Mouse (Mus musculus): Measurements from ENCODE around the gene Rapgef6. TPM values are rescaled to one million over a fixed set of nuclear protein-coding genes. Genes with fewer than 3 reads are reported as not detected.

The Rapgef6 gene
- polyA plus RNA-seq, 1 experiment, result 36.7 TPM

- TF ChIP-seq POLR2A (IDR thresholded peaks at IDR 0.05; ENCODE audit: insufficient read depth, low read length) (no peak), EP300 (IDR thresholded peaks at IDR 0.05; ENCODE audit: insufficient read depth, low read depth, low read length) (no peak), CTCF (IDR thresholded peaks at IDR 0.05; ENCODE audit: low read depth, low read length) (no peak)
- H3K36me3 ChIP-seq (ENCODE audit: control insufficient read depth, insufficient read depth, low read length, poor library complexity, severe bottlenecking), result peaks cover 3% of the 10 kb centered on the region; the same call in 1 of the 2 replicates
- no peak overlapping the region for H3K9ac ChIP-seq (ENCODE audit: low read depth, poor library complexity, severe bottlenecking)
- peaks cover 1% of the 10 kb centered on the region for H3K4me1 ChIP-seq (ENCODE audit: control insufficient read depth, insufficient read depth, low read length)
- H3K27me3 ChIP-seq (ENCODE audit: control insufficient read depth, insufficient read depth, low read length, poor library complexity, severe bottlenecking), result no peaks in the 10 kb centered on the region
- no peak overlapping the region for H3K27ac ChIP-seq (ENCODE audit: insufficient read depth, low read length)
- no peak overlapping the region for H3K4me3 ChIP-seq (ENCODE audit: low read depth, low read length)
- no peaks in the 10 kb centered on the region for H3K9me3 ChIP-seq (replicated peaks; ENCODE audit: control insufficient read depth, insufficient read depth, low read length, poor library complexity, severe bottlenecking)
These were observed 19.8 kb downstream of the Rapgef6 start for GRCm38 (mm10) chr11:54542414-54542813.

- no peaks in the 10 kb centered on the region for H3K4me1 ChIP-seq (ENCODE audit: control insufficient read depth, insufficient read depth, low read length)
These were observed 32.3 kb downstream of the Rapgef6 start for GRCm38 (mm10) chr11:54554970-54555369.

GRCm38 (mm10) chr11:54562761-54563160 is 40.1 kb downstream of the Rapgef6 start:
- Histone ChIP-seq H3K27ac (ENCODE audit: insufficient read depth, low read length) (no peak overlapping the region), H3K4me3 (ENCODE audit: low read depth, low read length) (no peak overlapping the region), H3K4me1 (ENCODE audit: control insufficient read depth, insufficient read depth, low read length) (no peaks in the 10 kb centered on the region), H3K36me3 (ENCODE audit: control insufficient read depth, insufficient read depth, low read length, poor library complexity, severe bottlenecking) (no peaks in the 10 kb centered on the region), H3K9me3 (replicated peaks; ENCODE audit: control insufficient read depth, insufficient read depth, low read length, poor library complexity, severe bottlenecking) (no peaks in the 10 kb centered on the region), H3K9ac (ENCODE audit: low read depth, poor library complexity, severe bottlenecking) (no peak overlapping the region), H3K27me3 (ENCODE audit: control insufficient read depth, insufficient read depth, low read length, poor library complexity, severe bottlenecking) (no peaks in the 10 kb centered on the region)
- TF ChIP-seq EP300 (IDR thresholded peaks at IDR 0.05; ENCODE audit: insufficient read depth, low read depth, low read length) (no peak), CTCF (IDR thresholded peaks at IDR 0.05; ENCODE audit: low read depth, low read length) (no peak), POLR2A (IDR thresholded peaks at IDR 0.05; ENCODE audit: insufficient read depth, low read length) (no peak)

More at GRCm38 (mm10) chr11:54554970-54555369, 32.3 kb downstream of the Rapgef6 start:
- Histone ChIP-seq H3K36me3 (ENCODE audit: control insufficient read depth, insufficient read depth, low read length, poor library complexity, severe bottlenecking) (no peaks in the 10 kb centered on the region), H3K4me3 (ENCODE audit: low read depth, low read length) (no peak overlapping the region), H3K9me3 (replicated peaks; ENCODE audit: control insufficient read depth, insufficient read depth, low read length, poor library complexity, severe bottlenecking) (no peaks in the 10 kb centered on the region), H3K27ac (ENCODE audit: insufficient read depth, low read length) (no peak overlapping the region), H3K27me3 (ENCODE audit: control insufficient read depth, insufficient read depth, low read length, poor library complexity, severe bottlenecking) (no peaks in the 10 kb centered on the region), H3K9ac (ENCODE audit: low read depth, poor library complexity, severe bottlenecking) (no peak overlapping the region)
- TF ChIP-seq EP300 (IDR thresholded peaks at IDR 0.05; ENCODE audit: insufficient read depth, low read depth, low read length) (no peak), CTCF (IDR thresholded peaks at IDR 0.05; ENCODE audit: low read depth, low read length) (no peak), POLR2A (IDR thresholded peaks at IDR 0.05; ENCODE audit: insufficient read depth, low read length) (no peak)

- TF ChIP-seq EP300 (IDR thresholded peaks at IDR 0.05; ENCODE audit: insufficient read depth, low read depth, low read length), result no peak
- no peak for TF ChIP-seq CTCF (IDR thresholded peaks at IDR 0.05; ENCODE audit: low read depth, low read length)
- TF ChIP-seq POLR2A (IDR thresholded peaks at IDR 0.05; ENCODE audit: insufficient read depth, low read length), result no peak
- no peak overlapping the region for H3K4me3 ChIP-seq (ENCODE audit: low read depth, low read length)
- no peaks in the 10 kb centered on the region for H3K27me3 ChIP-seq (ENCODE audit: control insufficient read depth, insufficient read depth, low read length, poor library complexity, severe bottlenecking)
These were observed 45.3 kb downstream of the Rapgef6 start for GRCm38 (mm10) chr11:54567959-54568358.

GRCm38 (mm10) chr11:54574741-54575140 is 52.1 kb downstream of the Rapgef6 start:
- Histone ChIP-seq H3K27ac (ENCODE audit: insufficient read depth, low read length) (no peak overlapping the region), H3K9me3 (replicated peaks; ENCODE audit: control insufficient read depth, insufficient read depth, low read length, poor library complexity, severe bottlenecking) (peaks cover 17% of the 10 kb centered on the region), H3K9ac (ENCODE audit: low read depth, poor library complexity, severe bottlenecking) (no peak overlapping the region), H3K27me3 (ENCODE audit: control insufficient read depth, insufficient read depth, low read length, poor library complexity, severe bottlenecking) (no peaks in the 10 kb centered on the region), H3K4me3 (ENCODE audit: low read depth, low read length) (no peak overlapping the region), H3K4me1 (ENCODE audit: control insufficient read depth, insufficient read depth, low read length) (no peaks in the 10 kb centered on the region), H3K36me3 (ENCODE audit: control insufficient read depth, insufficient read depth, low read length, poor library complexity, severe bottlenecking) (no peaks in the 10 kb centered on the region; the same call in 1 of the 2 replicates)
- no peak for TF ChIP-seq EP300 (IDR thresholded peaks at IDR 0.05; ENCODE audit: insufficient read depth, low read depth, low read length)
- no peak for TF ChIP-seq CTCF (IDR thresholded peaks at IDR 0.05; ENCODE audit: low read depth, low read length)
- no peak for TF ChIP-seq POLR2A (IDR thresholded peaks at IDR 0.05; ENCODE audit: insufficient read depth, low read length)

More at GRCm38 (mm10) chr11:54567959-54568358, 45.3 kb downstream of the Rapgef6 start:
- H3K27ac ChIP-seq (ENCODE audit: insufficient read depth, low read length), result no peak overlapping the region
- no peaks in the 10 kb centered on the region; the same call in 1 of the 2 replicates for H3K36me3 ChIP-seq (ENCODE audit: control insufficient read depth, insufficient read depth, low read length, poor library complexity, severe bottlenecking)
- H3K9me3 ChIP-seq (replicated peaks; ENCODE audit: control insufficient read depth, insufficient read depth, low read length, poor library complexity, severe bottlenecking), result no peaks in the 10 kb centered on the region
- no peak overlapping the region for H3K9ac ChIP-seq (ENCODE audit: low read depth, poor library complexity, severe bottlenecking)
- no peaks in the 10 kb centered on the region for H3K4me1 ChIP-seq (ENCODE audit: control insufficient read depth, insufficient read depth, low read length)

- TF ChIP-seq CTCF (IDR thresholded peaks at IDR 0.05; ENCODE audit: low read depth, low read length) (no peak), POLR2A (IDR thresholded peaks at IDR 0.05; ENCODE audit: insufficient read depth, low read length) (no peak), EP300 (IDR thresholded peaks at IDR 0.05; ENCODE audit: insufficient read depth, low read depth, low read length) (no peak)
- no peaks in the 10 kb centered on the region for H3K4me1 ChIP-seq (ENCODE audit: control insufficient read depth, insufficient read depth, low read length)
- no peaks in the 10 kb centered on the region for H3K9me3 ChIP-seq (replicated peaks; ENCODE audit: control insufficient read depth, insufficient read depth, low read length, poor library complexity, severe bottlenecking)
- H3K4me3 ChIP-seq (ENCODE audit: low read depth, low read length), result no peak overlapping the region
- no peak overlapping the region for H3K9ac ChIP-seq (ENCODE audit: low read depth, poor library complexity, severe bottlenecking)
- H3K27me3 ChIP-seq (ENCODE audit: control insufficient read depth, insufficient read depth, low read length, poor library complexity, severe bottlenecking), result no peaks in the 10 kb centered on the region; the same call in 1 of the 2 replicates
- H3K27ac ChIP-seq (ENCODE audit: insufficient read depth, low read length), result no peak overlapping the region
- 0 out of 2 replicates have a peak, but pooled peaks cover 2% of the 10 kb centered on the region for H3K36me3 ChIP-seq (ENCODE audit: control insufficient read depth, insufficient read depth, low read length, poor library complexity, severe bottlenecking)
These were observed 69.9 kb downstream of the Rapgef6 start for GRCm38 (mm10) chr11:54592585-54592984.

All from ES-Bruce4 (cell line).